Mouse (Mus musculus) splenic B cell, adult 2 months (primary cell): Measurements from ENCODE around the gene Ncl.

Source experiments
- DNase-seq: peaks from one replicate; pipeline ENCODE4 v3.0.0-alpha.2; 2011; ENCODE audit warnings: low read depth, low spot score
- H3K27me3 ChIP-seq: 2 replicates; pipeline ENCODE4 v1.6.1; 2012; ENCODE audit warnings: mild to moderate bottlenecking, low read length, moderate library complexity, mixed read lengths; ENCODE audit not compliant: control insufficient read depth, poor library complexity, insufficient read depth, severe bottlenecking
- H3K36me3 ChIP-seq: 2 replicates; pipeline ENCODE4 v1.6.1; 2012; ENCODE audit warnings: mild to moderate bottlenecking, low read length, moderate library complexity, mixed read lengths; ENCODE audit not compliant: control insufficient read depth, poor library complexity, insufficient read depth, severe bottlenecking

The Ncl gene

GRCm38 (mm10) chr1:86379161-86379569 lies 20.0 kb upstream of the Ncl start:
- H3K36me3 ChIP-seq: no peaks in the 10 kb centered on the region
- no peaks in the 10 kb centered on the region for H3K27me3 ChIP-seq
- no peak for DNase-seq

DNA sequence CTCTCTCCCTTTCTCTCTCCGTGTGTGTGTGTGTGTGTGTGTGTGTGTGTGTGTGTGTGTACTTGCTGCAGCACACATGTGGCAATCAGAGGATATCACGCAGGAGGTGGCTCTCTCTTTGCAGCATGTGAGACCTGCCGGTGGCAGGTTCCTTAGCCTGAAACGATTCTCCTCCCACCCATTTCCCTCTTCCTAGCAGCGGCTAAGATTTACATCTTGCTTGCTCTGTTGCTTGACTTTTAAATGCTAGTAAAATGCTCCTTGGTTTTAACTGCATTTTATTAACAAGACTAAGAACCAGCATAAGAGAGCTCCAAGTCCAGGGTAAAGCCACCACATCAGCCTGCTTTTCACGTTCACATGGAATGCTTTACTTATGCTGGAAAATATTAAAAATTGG lies 19.5 kb upstream of the Ncl start:
- H3K36me3 ChIP-seq: no peaks in the 10 kb centered on the region
- no peak for DNase-seq
- no peaks in the 10 kb centered on the region for H3K27me3 ChIP-seq

GRCm38 (mm10) chr1:86376354-86376753 lies 17.2 kb upstream of the Ncl start:
- DNase-seq: no peak
- Histone ChIP-seq H3K36me3 (no peaks in the 10 kb centered on the region), H3K27me3 (no peaks in the 10 kb centered on the region)

DNA sequence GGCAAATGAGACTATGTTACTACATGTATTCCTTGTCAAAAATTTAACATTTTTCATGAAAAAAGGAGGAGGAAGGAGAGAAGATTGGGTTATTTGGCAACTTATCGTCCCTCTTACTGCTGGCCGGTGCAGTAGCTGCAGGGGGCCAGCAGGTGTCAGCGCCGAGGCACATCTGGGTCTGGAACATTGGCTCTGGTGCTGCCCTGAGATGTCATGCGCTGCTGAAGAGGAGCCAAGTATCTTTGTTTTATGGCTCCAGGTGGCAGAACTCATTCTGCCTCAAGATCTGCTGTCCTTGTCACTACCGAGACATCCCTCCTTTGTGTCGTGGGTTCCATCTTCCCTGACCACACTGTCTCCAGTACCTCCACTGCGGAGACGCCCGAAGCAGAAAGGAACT lies 12.8 kb upstream of the Ncl start:
- peak; percentile 71 for DNase-seq
- H3K27me3 ChIP-seq: no peaks in the 10 kb centered on the region

DNA sequence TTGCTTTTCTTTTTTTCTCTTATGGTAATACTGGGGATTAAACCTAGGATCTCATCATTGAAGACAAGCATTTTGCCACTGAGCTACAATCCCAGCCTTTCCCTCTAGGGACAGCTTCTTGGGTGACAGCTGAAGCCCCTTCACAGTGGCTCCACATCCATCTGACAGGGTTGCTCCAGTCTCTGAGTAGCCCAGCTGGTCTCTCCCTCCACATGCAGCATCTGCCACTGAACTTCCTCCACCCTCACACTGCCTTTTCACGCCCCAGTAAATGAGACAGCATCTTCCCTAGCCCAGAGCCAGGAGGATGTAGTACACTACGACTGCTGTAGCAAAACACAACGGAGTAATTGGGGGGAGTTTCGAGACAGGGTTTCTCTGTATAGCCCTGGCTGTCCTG lies 8.9 kb upstream of the Ncl start:
- no peak for DNase-seq
- H3K36me3 ChIP-seq: no peaks in the 10 kb centered on the region
- no peaks in the 10 kb centered on the region for H3K27me3 ChIP-seq

More for the DNA sequence above, 12.8 kb upstream of the Ncl start:
- no peaks in the 10 kb centered on the region for H3K36me3 ChIP-seq

DNA sequence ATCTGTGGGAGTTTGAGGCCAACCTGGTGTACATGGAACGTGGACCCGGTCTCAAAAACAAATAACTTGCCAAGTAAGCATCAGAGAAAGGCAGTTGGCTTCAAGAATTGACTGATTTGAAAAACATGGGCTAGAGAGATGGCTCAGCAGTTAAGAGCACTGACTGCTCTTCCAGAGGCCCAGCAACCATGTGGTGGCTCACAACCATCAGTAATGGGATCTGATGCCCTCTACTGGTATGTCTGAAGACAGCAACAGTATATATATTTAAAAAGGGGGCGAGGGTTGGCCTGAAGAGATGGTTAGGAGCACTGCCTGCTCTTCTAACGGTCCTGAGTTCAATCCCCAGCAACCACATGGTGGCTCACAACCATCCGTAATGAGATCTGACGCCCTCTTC lies 4.5 kb upstream of the Ncl start:
- Histone ChIP-seq H3K27me3 (no peaks in the 10 kb centered on the region), H3K36me3 (no peaks in the 10 kb centered on the region)
- DNase-seq: peak; percentile 72

- Histone ChIP-seq H3K27me3 (no peaks in the 10 kb centered on the region), H3K36me3 (peaks cover 5% of the 10 kb centered on the region)
- DNase-seq: no peak
Measured at GRCm38 (mm10) chr1:86361852-86362615, 2.8 kb upstream of the Ncl start.

- peaks cover 8% of the 10 kb centered on the region for H3K36me3 ChIP-seq
- no peaks in the 10 kb centered on the region for H3K27me3 ChIP-seq
- DNase-seq: no peak
Measured at GRCm38 (mm10) chr1:86360441-86360840, 1.2 kb upstream of the Ncl start.

GRCm38 (mm10) chr1:86359798-86360179 lies 589 bp upstream of the Ncl start:
- H3K36me3 ChIP-seq: peaks cover 9% of the 10 kb centered on the region
- no peaks in the 10 kb centered on the region for H3K27me3 ChIP-seq
- DNase-seq: no peak

GRCm38 (mm10) chr1:86358229-86358905 lies 833 bp downstream of the Ncl start:
- Histone ChIP-seq H3K36me3 (peaks cover 18% of the 10 kb centered on the region), H3K27me3 (no peaks in the 10 kb centered on the region)
- DNase-seq: no peak

- Histone ChIP-seq H3K36me3 (peaks cover 32% of the 10 kb centered on the region), H3K27me3 (no peaks in the 10 kb centered on the region)
- no peak for DNase-seq
Measured at GRCm38 (mm10) chr1:86354186-86354585, 5.0 kb downstream of the Ncl start.

- no peak for DNase-seq
- Histone ChIP-seq H3K36me3 (peaks cover 26% of the 10 kb centered on the region), H3K27me3 (no peaks in the 10 kb centered on the region)
Measured at GRCm38 (mm10) chr1:86350576-86350975, 8.6 kb downstream of the Ncl start.

DNA sequence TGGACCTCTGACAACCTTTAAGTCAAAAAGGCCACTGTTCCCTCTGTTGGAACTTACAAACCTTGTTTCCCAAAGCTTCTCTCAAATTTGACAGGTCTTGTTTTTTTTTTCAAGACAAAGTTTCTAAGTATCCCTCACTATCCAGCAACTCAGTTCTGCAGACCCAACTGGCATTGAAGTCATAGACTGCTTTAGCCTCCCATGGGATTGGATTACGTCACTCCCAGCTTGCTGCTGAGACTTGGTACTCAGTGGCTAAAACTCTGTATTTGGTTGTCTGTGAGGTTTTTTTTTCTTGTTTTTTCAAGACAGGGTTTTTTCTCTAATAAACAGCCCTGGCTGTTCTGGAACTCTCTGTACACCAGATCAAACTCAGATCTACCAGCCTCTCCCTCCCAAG lies 9.5 kb downstream of the Ncl start:
- H3K27me3 ChIP-seq: no peaks in the 10 kb centered on the region
- H3K36me3 ChIP-seq: peaks cover 23% of the 10 kb centered on the region
- DNase-seq: no peak

DNA sequence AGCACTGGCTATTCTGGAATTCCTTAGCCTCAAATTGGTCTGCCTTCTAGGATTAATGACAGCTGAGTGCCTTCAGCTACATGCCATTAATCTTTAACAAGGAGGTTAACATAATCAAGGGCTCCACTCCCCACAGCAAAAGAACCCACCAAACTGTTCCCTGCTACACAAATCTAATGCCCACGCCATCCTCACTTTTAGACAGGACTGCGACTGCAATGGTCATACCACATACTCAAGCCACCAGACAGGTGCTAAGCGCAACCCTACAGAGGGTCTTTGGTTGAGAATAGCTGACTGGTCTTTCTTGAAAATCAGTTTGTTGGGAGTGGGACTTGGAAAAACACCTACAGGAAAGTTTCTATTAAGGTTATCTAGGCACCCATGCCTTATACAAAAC lies 10.0 kb downstream of the Ncl start:
- no peak for DNase-seq
- Histone ChIP-seq H3K27me3 (no peaks in the 10 kb centered on the region), H3K36me3 (peaks cover 22% of the 10 kb centered on the region)

DNA sequence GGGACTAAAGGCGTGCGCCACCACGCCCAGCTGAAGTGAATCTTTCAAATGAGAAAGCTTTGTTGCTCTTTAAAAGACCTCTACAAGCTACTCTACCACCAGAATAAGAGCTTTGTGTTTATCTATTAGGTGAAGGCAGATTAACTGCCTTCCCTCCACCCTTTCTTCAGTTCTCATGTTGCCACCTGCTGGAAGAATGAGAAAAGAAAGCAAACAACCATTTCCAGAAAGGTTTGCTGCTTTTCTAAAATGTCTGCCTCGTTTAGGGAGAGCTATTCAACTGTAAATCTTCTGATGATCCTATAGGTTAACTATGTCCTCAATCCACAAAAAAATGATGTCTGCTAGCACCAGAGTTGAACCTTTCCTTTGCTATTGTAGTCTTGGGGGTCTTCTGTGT lies 10.4 kb downstream of the Ncl start:
- Histone ChIP-seq H3K36me3 (peaks cover 18% of the 10 kb centered on the region), H3K27me3 (no peaks in the 10 kb centered on the region)
- no peak for DNase-seq
